Mouse (Mus musculus) neural tube, embryonic 15.5 days (tissue): ENCODE measurements around the gene Vamp3. TPM values are rescaled to one million over a fixed set of nuclear protein-coding genes. Genes with fewer than 3 reads are reported as not detected.

Experiments
- ATAC-seq: fragments of 200-750 bp; cut with Nextera tagmentation; 2 replicates; pipeline ENCODE4 v1.8.0; 2017; ENCODE audit warnings: mild to moderate bottlenecking, moderate TSS enrichment, moderate library complexity; ENCODE audit not compliant: low FRiP score
- H3K27ac ChIP-seq: fragments of 300-500 bp; sonication (generic); replicated peaks from 2 replicates; pipeline ENCODE4 v1.5.1; 2015; ENCODE audit warnings: mild to moderate bottlenecking, inconsistent platforms
- H3K27me3 ChIP-seq: fragments of 300-500 bp; sonication (generic); replicated peaks from 2 replicates; pipeline ENCODE4 v1.6.1; 2015; ENCODE audit warnings: inconsistent platforms
- H3K36me3 ChIP-seq: fragments of 300-500 bp; sonication (generic); 2 replicates; pipeline ENCODE4 v1.6.1; 2015; ENCODE audit warnings: inconsistent platforms
- H3K4me1 ChIP-seq: fragments of 300-500 bp; sonication (generic); 2 replicates; pipeline ENCODE4 v1.6.1; 2015; ENCODE audit warnings: inconsistent platforms
- H3K4me2 ChIP-seq: fragments of 300-500 bp; sonication (generic); 2 replicates; pipeline ENCODE4 v1.6.1; 2015; ENCODE audit warnings: inconsistent platforms, mild to moderate bottlenecking, moderate library complexity
- H3K4me3 ChIP-seq: fragments of 300-500 bp; sonication (generic); replicated peaks from 2 replicates; pipeline ENCODE4 v1.5.1; 2015; ENCODE audit warnings: mild to moderate bottlenecking, inconsistent platforms
- H3K9ac ChIP-seq: fragments of 300-500 bp; sonication (generic); replicated peaks from 2 replicates; pipeline ENCODE4 v1.6.1; 2015; ENCODE audit warnings: mild to moderate bottlenecking, inconsistent platforms
- H3K9me3 ChIP-seq: fragments of 300-500 bp; sonication (generic); replicated peaks from 2 replicates; pipeline ENCODE4 v1.6.1; 2016; ENCODE audit warnings: inconsistent platforms
- WGBS: fragments of 180-500 bp; shearing (Covaris S2); methylation state at CpG from one replicate; pipeline ENCODE4 v1.1.7; 2015; ENCODE audit warnings: mixed read lengths; 5-methylcytosine and 5-hydroxymethylcytosine counted together
- polyA plus RNA-seq: library from polyadenylated mRNA; unstranded; fragments of >200 nt; fragmentation: Nextera tagmentation; extraction: Ambion mirVana; gene quantifications from 2 replicates; pipeline ENCODE4 v1.2.1, GENCODE M21; 2015

The Vamp3 gene
- polyA plus RNA-seq, 1 experiment from 2014 or later = 46.1 TPM

DNA sequence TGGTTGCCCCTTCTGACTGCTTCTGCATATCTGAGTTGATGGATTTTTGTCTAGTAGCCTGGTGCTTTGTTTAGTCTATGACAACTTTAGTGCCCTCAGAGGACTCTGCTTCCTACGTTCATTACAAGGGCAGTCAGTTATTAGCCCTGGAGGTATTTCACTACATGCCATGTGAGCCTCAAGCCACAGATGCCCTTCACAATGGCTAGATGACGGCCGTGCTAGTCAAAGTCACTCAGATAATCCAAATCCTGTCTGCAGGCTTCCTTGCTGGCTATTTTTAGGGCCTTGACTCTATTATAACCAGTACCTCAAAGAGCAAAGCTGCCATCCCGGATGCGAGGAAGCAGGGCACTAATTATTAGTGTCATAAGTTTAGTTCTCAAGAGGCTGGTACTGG, 25.3 kb upstream of the Vamp3 start:
- peaks cover 12% of the 10 kb centered on the region; the same call in 1 of the 2 replicates for H3K4me1 ChIP-seq
- ATAC-seq = no peak
- no peak overlapping the region for H3K4me2 ChIP-seq
- no peak overlapping the region for H3K9ac ChIP-seq
- 52% methylated on average over 5 of the region's 5 CpGs for WGBS
- no peak overlapping the region for H3K4me3 ChIP-seq
- no peaks in the 10 kb centered on the region for H3K27me3 ChIP-seq
- peak overlapping the region; percentile 28; the same call in 1 of the 2 replicates for H3K27ac ChIP-seq
- H3K36me3 ChIP-seq = peaks cover 88% of the 10 kb centered on the region
- H3K9me3 ChIP-seq = no peaks in the 10 kb centered on the region

DNA sequence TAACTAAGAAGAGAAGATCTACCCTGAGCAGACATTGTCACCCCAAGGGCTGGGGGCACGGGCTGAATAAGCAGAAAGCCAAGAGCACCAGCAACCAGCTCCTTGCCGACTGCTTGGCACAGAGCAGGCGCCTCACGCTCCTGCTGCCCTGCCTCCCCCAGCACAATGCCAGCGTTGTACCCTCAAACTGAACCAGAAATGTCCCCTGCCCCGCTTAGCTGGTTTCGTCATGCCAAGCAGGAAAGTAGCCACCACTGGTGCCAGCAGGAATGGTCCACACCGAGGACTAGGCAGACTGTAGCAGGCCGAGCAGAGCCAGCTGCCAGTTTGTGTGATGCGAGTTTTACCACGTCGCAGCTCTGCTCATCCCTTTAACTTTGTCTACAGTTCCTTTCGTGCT, 24.2 kb upstream of the Vamp3 start:
- Histone ChIP-seq H3K36me3 (peaks cover 92% of the 10 kb centered on the region), H3K9ac (no peak overlapping the region), H3K27ac (no peak overlapping the region), H3K27me3 (no peaks in the 10 kb centered on the region), H3K9me3 (no peaks in the 10 kb centered on the region), H3K4me1 (peaks cover 12% of the 10 kb centered on the region; the same call in 1 of the 2 replicates), H3K4me2 (no peak overlapping the region), H3K4me3 (no peak overlapping the region)
- 92% methylated on average over 13 of the region's 13 CpGs for WGBS
- no peak for ATAC-seq

DNA sequence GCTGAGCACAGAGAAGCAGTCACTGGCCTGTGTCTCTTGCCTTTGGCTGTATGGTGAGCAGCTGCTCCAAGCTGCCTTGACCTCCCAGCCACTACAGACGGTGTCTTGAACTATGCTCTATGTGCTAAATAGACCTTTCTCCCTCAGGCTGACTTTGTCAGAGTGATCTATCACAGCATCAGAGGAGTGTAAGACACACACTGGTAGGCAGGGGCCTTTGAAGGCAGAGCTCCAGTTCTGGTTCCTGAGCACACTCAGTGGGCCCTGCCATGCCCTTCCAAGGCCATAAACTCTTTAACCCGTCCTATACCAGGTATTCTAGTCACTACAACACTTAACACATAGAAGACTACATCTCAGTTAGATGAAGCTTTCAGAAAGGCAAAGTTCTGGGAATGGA, 23.6 kb upstream of the Vamp3 start:
- H3K9me3 ChIP-seq = no peaks in the 10 kb centered on the region
- H3K9ac ChIP-seq = no peak overlapping the region
- no peaks in the 10 kb centered on the region for H3K27me3 ChIP-seq
- H3K4me2 ChIP-seq = no peak overlapping the region
- ATAC-seq = no peak
- WGBS = 66% methylated on average over 2 of the region's 2 CpGs
- peaks cover 10% of the 10 kb centered on the region; the same call in 1 of the 2 replicates for H3K4me1 ChIP-seq
- H3K36me3 ChIP-seq = peaks cover 97% of the 10 kb centered on the region
- H3K27ac ChIP-seq = no peak overlapping the region
- H3K4me3 ChIP-seq = no peak overlapping the region

DNA sequence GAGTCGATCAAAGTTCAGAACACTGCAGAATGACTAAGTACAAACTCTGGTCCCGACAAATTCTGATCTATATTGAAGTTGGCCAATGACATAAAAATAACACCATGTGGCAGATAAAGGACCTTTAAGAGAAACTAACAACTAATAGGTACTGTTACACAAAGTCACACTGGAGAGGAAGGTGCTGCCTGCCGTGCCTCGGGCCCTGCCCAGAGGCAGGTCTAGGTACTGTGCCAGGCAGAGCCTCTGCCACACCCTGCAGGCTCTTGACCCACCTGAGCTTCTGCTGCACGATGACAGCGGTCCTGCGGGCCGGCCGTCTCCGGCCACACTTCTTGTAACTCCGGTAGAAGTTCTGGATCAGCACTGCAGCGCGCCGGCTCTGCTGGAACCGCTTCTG, 17.1 kb upstream of the Vamp3 start:
- Histone ChIP-seq H3K9ac (no peak overlapping the region), H3K27me3 (no peaks in the 10 kb centered on the region), H3K4me3 (no peak overlapping the region), H3K27ac (no peak overlapping the region), H3K4me2 (no peak overlapping the region), H3K36me3 (peaks cover 97% of the 10 kb centered on the region), H3K4me1 (no peaks in the 10 kb centered on the region), H3K9me3 (no peaks in the 10 kb centered on the region)
- ATAC-seq = no peak
- whole genome bisulfite sequencing = 95% methylated on average over 15 of the region's 15 CpGs

DNA sequence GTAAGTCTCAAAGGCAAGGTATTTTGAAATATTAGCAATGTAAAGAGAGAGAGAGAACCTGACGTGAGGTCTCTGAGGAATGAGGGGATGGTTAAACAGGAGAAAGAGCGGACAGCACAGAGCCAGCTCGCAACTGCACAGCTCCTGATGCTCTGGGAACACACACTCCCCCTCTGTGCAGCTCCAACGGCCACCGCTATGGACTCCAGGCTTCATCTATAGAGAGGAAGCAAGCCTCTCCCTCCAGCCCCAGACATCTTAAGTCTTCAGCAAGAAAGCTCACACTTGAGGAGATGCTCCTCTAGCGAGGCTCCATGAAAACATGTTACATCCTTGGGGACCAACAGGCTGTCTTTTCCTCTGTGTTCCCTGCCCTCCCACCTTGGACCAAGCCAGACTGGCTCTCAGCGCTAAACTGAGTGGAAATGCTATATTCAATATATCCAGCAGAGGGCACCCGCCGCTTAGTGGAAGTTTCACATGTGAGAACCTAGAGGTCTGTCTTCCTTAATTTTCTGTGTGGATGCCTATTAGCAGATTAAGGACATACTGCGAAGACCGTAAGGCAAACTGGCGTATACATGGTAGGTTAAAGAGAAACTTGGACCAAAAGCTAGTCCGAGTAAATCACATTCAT, 15.5 kb upstream of the Vamp3 start:
- Histone ChIP-seq H3K4me3 (no peak overlapping the region), H3K9ac (no peak overlapping the region), H3K27ac (no peak overlapping the region), H3K36me3 (peaks cover 96% of the 10 kb centered on the region), H3K4me2 (no peak overlapping the region), H3K4me1 (no peaks in the 10 kb centered on the region), H3K9me3 (no peaks in the 10 kb centered on the region), H3K27me3 (no peaks in the 10 kb centered on the region)
- ATAC-seq = peak; percentile 84
- WGBS = 56% methylated on average over 13 of the region's 13 CpGs

DNA sequence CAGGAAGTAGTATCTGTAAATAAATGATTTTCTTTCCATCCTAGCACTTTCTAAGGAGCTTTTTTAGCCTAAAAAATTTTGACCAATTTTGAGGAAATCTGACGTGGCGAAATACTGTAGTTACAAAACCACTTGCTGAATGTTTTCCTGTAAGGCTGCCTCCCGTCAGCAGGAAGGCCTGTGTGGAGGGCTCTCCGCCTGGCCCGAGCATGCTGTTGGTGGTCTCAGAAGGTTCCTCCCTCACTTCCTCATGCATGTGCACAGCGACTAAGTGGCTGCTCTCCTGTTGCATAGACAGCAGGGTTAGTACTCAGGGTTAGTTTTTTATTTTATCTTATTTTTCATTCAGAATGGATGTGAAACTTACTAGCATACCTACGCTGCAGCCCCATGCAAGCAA, 13.2 kb upstream of the Vamp3 start:
- no peak overlapping the region for H3K27ac ChIP-seq
- H3K36me3 ChIP-seq = peaks cover 95% of the 10 kb centered on the region
- H3K4me3 ChIP-seq = no peak overlapping the region
- no peaks in the 10 kb centered on the region for H3K9me3 ChIP-seq
- ATAC-seq = no peak
- H3K27me3 ChIP-seq = no peaks in the 10 kb centered on the region
- H3K4me1 ChIP-seq = no peaks in the 10 kb centered on the region
- no peak overlapping the region for H3K4me2 ChIP-seq
- H3K9ac ChIP-seq = no peak overlapping the region
- WGBS = 91% methylated on average over 7 of the region's 7 CpGs

DNA sequence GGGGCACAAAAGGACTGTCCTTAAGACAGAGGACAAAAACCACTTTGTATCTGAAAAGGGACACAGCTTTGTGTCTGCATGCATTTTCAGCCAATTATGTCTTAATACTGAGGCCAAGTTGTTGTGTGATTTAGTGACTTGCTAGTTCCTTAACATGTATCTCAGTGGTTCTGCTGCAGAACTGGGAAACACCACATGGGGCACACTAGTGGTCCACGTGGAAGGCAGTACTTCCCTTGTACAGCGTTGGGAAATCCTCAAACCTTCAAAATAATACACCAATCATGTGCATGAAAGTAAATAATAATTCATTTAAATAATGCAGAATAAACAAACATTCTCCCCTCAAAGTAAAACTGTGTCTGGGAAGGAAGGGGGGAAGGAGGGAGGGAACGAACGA, 11.0 kb upstream of the Vamp3 start:
- H3K4me2 ChIP-seq = no peak overlapping the region
- no peak overlapping the region for H3K4me3 ChIP-seq
- H3K27ac ChIP-seq = no peak overlapping the region
- H3K9me3 ChIP-seq = no peaks in the 10 kb centered on the region
- 82% methylated on average over 4 of the region's 4 CpGs for WGBS
- no peaks in the 10 kb centered on the region for H3K4me1 ChIP-seq
- H3K36me3 ChIP-seq = peaks cover 79% of the 10 kb centered on the region
- no peak for ATAC-seq
- H3K9ac ChIP-seq = no peak overlapping the region
- no peaks in the 10 kb centered on the region for H3K27me3 ChIP-seq

DNA sequence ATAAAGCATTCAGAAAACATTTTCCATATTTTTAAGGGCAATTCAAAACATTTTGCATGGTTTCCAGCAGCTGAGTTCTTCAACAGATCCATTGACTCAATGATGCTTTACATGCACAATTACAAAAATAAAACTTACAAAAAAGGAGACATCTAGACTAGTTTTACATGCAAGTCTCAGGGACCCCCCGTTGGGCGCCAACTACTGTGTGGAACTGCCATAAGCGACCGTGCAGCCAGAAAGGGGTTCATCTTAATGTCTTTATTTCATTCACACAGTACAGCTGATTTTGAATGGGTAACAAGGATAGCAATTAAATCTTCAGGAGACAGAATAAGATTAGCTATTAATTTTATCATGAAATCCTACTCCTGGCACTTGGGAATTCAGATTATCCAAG, 1.8 kb upstream of the Vamp3 start:
- H3K27me3 ChIP-seq = no peaks in the 10 kb centered on the region
- no peak overlapping the region for H3K4me3 ChIP-seq
- peaks cover 22% of the 10 kb centered on the region for H3K36me3 ChIP-seq
- no peaks in the 10 kb centered on the region for H3K9me3 ChIP-seq
- no peak overlapping the region for H3K4me2 ChIP-seq
- H3K9ac ChIP-seq = no peak overlapping the region
- peaks cover 24% of the 10 kb centered on the region for H3K4me1 ChIP-seq
- no peak for ATAC-seq
- 82% methylated on average over 4 of the region's 4 CpGs for WGBS
- no peak overlapping the region for H3K27ac ChIP-seq

DNA sequence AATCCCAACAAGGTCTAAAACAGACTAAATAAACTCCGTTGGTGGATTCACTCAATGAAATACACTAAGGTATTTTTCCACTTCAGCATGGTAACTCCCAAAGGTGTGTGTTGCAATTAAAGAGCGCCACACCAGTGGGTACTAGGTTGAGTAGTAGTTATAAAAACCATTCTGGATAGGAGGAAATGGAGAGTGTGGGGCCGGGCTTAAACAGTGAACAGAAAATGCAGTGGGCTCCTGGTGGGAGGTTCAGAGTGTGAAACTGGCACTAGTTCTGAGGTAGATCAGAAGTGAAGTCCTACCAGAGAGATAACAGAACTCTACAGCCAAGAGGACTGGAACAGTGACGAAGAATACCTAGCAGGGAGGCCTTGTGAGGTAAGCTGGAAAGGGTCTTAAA, 871 bp upstream of the Vamp3 start:
- ATAC-seq = no peak
- Histone ChIP-seq H3K27ac (peak overlapping the region; percentile 86), H3K4me2 (peak overlapping the region; percentile 63), H3K36me3 (peaks cover 29% of the 10 kb centered on the region), H3K9me3 (no peaks in the 10 kb centered on the region), H3K4me3 (peak overlapping the region; percentile 78; the same call in 1 of the 2 replicates), H3K4me1 (peaks cover 24% of the 10 kb centered on the region), H3K27me3 (no peaks in the 10 kb centered on the region), H3K9ac (no peak overlapping the region)
- WGBS = 70% methylated on average over 4 of the region's 4 CpGs

DNA sequence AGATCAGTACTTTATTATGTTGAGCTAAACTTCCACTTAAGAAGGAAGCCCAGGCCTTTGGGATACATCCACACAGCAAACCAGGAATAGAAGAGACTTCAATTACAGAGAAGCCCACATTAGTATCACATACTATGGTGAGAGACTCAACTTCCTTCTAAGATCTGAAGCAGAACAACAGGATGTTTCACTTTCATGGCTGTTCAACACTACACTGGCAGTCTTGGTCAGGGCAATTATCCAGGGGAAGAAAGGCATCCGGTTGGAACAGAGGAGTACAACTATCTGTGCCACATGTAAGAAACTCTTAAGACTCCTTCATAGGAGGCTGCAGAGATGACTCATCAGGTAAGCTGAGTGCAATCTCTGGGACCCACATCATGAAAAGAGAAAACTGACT, 6.6 kb downstream of the Vamp3 start:
- Histone ChIP-seq H3K9me3 (no peaks in the 10 kb centered on the region), H3K4me3 (no peak overlapping the region), H3K27ac (no peak overlapping the region), H3K9ac (no peak overlapping the region), H3K36me3 (peaks cover 79% of the 10 kb centered on the region), H3K4me1 (peaks cover 5% of the 10 kb centered on the region), H3K27me3 (no peaks in the 10 kb centered on the region), H3K4me2 (no peak overlapping the region)
- no peak for ATAC-seq
- WGBS = 80% methylated on average over 1 of the region's 1 CpGs

DNA sequence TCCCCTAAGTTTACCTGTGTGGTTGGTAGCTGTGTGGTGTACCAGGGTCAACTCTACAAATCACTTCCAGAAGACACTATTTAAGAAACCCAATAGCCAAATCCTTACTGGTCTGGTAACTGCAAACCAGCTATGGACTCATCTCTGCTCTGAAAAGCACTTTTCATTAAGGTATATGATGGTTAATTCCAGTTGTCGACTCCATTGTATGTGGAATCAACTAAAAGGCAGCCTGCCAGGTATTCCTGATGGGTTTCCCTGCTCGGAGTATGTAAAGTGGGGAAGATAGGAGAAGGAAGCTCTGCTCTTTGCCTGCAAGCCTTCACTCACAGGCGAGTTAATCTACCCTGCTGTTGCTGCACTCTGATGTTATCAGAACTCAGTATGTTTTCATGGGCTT, 11.2 kb downstream of the Vamp3 start:
- Histone ChIP-seq H3K27ac (no peak overlapping the region), H3K4me2 (no peak overlapping the region), H3K4me1 (peaks cover 17% of the 10 kb centered on the region), H3K4me3 (no peak overlapping the region), H3K9me3 (no peaks in the 10 kb centered on the region), H3K36me3 (peaks cover 48% of the 10 kb centered on the region), H3K27me3 (peaks cover 11% of the 10 kb centered on the region; the same call in 1 of the 2 replicates), H3K9ac (no peak overlapping the region)
- no peak for ATAC-seq
- 87% methylated on average over 3 of the region's 3 CpGs for WGBS

DNA sequence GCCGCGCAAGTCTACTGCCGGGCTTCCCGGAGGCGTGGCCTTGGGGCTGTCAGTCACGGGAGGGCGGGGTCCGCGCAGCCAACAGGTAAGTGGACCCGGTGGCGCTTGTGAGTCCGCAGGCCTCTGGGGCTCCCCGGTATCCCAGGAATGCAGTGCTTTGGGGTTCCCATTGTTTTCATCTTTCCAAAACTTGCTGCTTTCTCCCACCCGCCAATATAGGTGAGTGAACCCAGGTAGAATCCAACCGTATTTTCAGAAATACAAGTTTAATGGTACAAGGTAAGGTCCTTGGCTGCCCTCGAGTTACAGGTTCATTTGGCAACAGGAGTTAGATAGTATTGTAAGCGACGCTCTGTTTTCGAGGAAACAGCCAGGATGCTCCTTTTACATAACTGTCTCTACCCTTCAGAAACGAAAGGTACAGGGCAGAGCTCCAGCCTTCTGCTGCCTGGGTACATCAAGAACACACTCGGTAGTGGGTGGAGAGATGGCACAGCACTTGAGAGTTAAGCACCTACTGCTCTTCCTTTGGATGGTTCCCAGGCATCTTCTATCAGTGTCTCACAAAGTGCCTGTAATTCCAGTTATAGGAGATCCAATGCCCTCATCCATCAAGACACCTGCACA, 12.7 kb downstream of the Vamp3 start:
- H3K9me3 ChIP-seq = no peaks in the 10 kb centered on the region
- peak; percentile 2; the same call in 1 of the 2 replicates for ATAC-seq
- 5% methylated on average over 21 of the region's 21 CpGs for WGBS
- H3K36me3 ChIP-seq = peaks cover 36% of the 10 kb centered on the region
- no peak overlapping the region; the same call in 1 of the 2 replicates for H3K27ac ChIP-seq
- H3K4me2 ChIP-seq = peak overlapping the region; percentile 96
- peaks cover 11% of the 10 kb centered on the region; the same call in 1 of the 2 replicates for H3K27me3 ChIP-seq
- peak overlapping the region; percentile 63 for H3K4me3 ChIP-seq
- H3K9ac ChIP-seq = peak overlapping the region; percentile 15
- H3K4me1 ChIP-seq = peaks cover 17% of the 10 kb centered on the region
